ENCODE assay signal across 7 mouse cellular contexts in genomic region chr2:112378973-112379898, GRCm38 (mm10). TPM values are rescaled to one million over a fixed set of nuclear protein-coding genes. Genes with fewer than 3 reads are reported as not detected.
DNase-seq lines count a peak whose midpoint lies in the region; ATAC-seq lines count a peak whose summit lies in the region.

TSS of gene Katnbl1 (plus strand) at chr2:112379211.

- H3K36me3 ChIP-seq in embryonic facial prominence, embryonic 10.5 days (replicated peaks) = peaks cover 7% of the 10 kb centered on the region; the same call in 1 of the 2 replicates
- H3K36me3 ChIP-seq in limb, embryonic 11.5 days (ENCODE audit: control insufficient read depth, insufficient read depth, low read length) = no peaks in the 10 kb centered on the region
- no peaks in the 10 kb centered on the region for H3K36me3 ChIP-seq in midbrain, embryonic 14.5 days (ENCODE audit: control insufficient read depth, insufficient read depth, low read length)

- no peaks in the 10 kb centered on the region for H3K9me3 ChIP-seq in embryonic facial prominence, embryonic 10.5 days
- H3K9me3 ChIP-seq in limb, embryonic 11.5 days (ENCODE audit: control insufficient read depth, low read length) = no peaks in the 10 kb centered on the region
- H3K9me3 ChIP-seq in midbrain, embryonic 14.5 days (ENCODE audit: control insufficient read depth, low read length) = no peaks in the 10 kb centered on the region

- peak; percentile 99 for ATAC-seq in limb, embryonic 11.5 days (ENCODE audit: insufficient number of reproducible peaks, low FRiP score, low TSS enrichment, low read depth)
- peak; percentile 99 for ATAC-seq in midbrain, embryonic 14.5 days (ENCODE audit: low FRiP score, low TSS enrichment)

- DNase-seq in adrenal gland, postnatal 10 days = peak; percentile 99
- DNase-seq in embryonic facial prominence, embryonic 10.5 days (ENCODE audit: low spot score) = peak; percentile 96
- peak; percentile 100 for DNase-seq in heart, adult 11 months
- peak; percentile 94 for DNase-seq in kidney, adult 18-20 months
- DNase-seq in limb, embryonic 11.5 days (ENCODE audit: low spot score) = peak; percentile 96
- DNase-seq in midbrain, embryonic 14.5 days = peak; percentile 97
- peak; percentile 90 to 97 for DNase-seq in spleen, adult 18-20 months

- no peaks in the 10 kb centered on the region for H3K27me3 ChIP-seq in embryonic facial prominence, embryonic 10.5 days (replicated peaks; ENCODE audit: low read depth, poor library complexity, severe bottlenecking)
- H3K27me3 ChIP-seq in limb, embryonic 11.5 days (ENCODE audit: control insufficient read depth, insufficient read depth, low read length) = no peaks in the 10 kb centered on the region
- no peaks in the 10 kb centered on the region for H3K27me3 ChIP-seq in midbrain, embryonic 14.5 days (ENCODE audit: control insufficient read depth, insufficient read depth, low read length)

- H3K4me2 ChIP-seq in limb, embryonic 11.5 days (ENCODE audit: low read depth, severe bottlenecking) = peak within 1 kb of the TSS; percentile 47
- H3K4me2 ChIP-seq in midbrain, embryonic 14.5 days (ENCODE audit: low read length) = peak within 1 kb of the TSS; percentile 74

- H3K4me1 ChIP-seq in embryonic facial prominence, embryonic 10.5 days = peaks cover 10% of the 10 kb centered on the region
- H3K4me1 ChIP-seq in limb, embryonic 11.5 days (ENCODE audit: control insufficient read depth, insufficient read depth, low read length) = peaks cover 3% of the 10 kb centered on the region; the same call in 1 of the 2 replicates
- H3K4me1 ChIP-seq in midbrain, embryonic 14.5 days (ENCODE audit: control insufficient read depth, insufficient read depth, low read length) = peaks cover 15% of the 10 kb centered on the region

- under 1% methylated on average over 72 of the region's 72 CpGs for WGBS in embryonic facial prominence, embryonic 10.5 days
- WGBS in limb, embryonic 11.5 days = under 1% methylated on average over 64 of the region's 72 CpGs
- under 1% methylated on average over 61 of the region's 72 CpGs for WGBS in midbrain, embryonic 14.5 days

- peak within 1 kb of the TSS; percentile 98 for H3K4me3 ChIP-seq in embryonic facial prominence, embryonic 10.5 days
- peak within 1 kb of the TSS; percentile 85 for H3K4me3 ChIP-seq in limb, embryonic 11.5 days (ENCODE audit: low read depth, low read length)
- H3K4me3 ChIP-seq in midbrain, embryonic 14.5 days (replicated peaks; ENCODE audit: low read depth, low read length) = peak within 1 kb of the TSS; percentile 94

- peak within 1 kb of the TSS; percentile 97 for H3K27ac ChIP-seq in embryonic facial prominence, embryonic 10.5 days (replicated peaks)
- peak within 1 kb of the TSS; percentile 56 for H3K27ac ChIP-seq in limb, embryonic 11.5 days (replicated peaks; ENCODE audit: low read depth, low read length)
- peak within 1 kb of the TSS; percentile 83 for H3K27ac ChIP-seq in midbrain, embryonic 14.5 days (replicated peaks; ENCODE audit: low read depth, low read length)

- peak within 1 kb of the TSS; percentile 94 for H3K9ac ChIP-seq in limb, embryonic 11.5 days (ENCODE audit: low read length)
- peak within 1 kb of the TSS; percentile 93 for H3K9ac ChIP-seq in midbrain, embryonic 14.5 days (replicated peaks; ENCODE audit: low read length)

RNA-seq across cellular contexts. Expression of gene Katnbl1, which starts in this region (rescaled TPM):
- 10 to 100 TPM; 11.6 to 12.8 TPM for total RNA-seq in adrenal gland, postnatal 10 days (2021)
- polyA plus RNA-seq in embryonic facial prominence, embryonic 10.5 days (2016; fragmentation: Nextera tagmentation; extraction: Ambion mirVana) = 43.6 and 44.2 TPM in 2 replicates
- 50.3 and 50.7 TPM in 2 replicates for polyA plus RNA-seq in limb, embryonic 11.5 days (2014; fragmentation: Nextera tagmentation; extraction: Ambion mirVana)
- polyA plus RNA-seq in midbrain, embryonic 14.5 days (2014; fragmentation: Nextera tagmentation; extraction: Ambion mirVana) = 33.3 and 39.0 TPM in 2 replicates

Comparison
In these comparisons a context has a peak if more than half of its experiments do, and no peak if none do; other contexts are left out.
1. Peak in every context shown above with its lines: DNase-seq, ATAC-seq, H3K4me3 ChIP-seq and H3K27ac ChIP-seq.